Mouse (Mus musculus): ENCODE measurements around the gene Map1lc3b.
"Not testable (repeated sequence)": the region's sequence is repeated elsewhere in the genome, so short reads cannot be mapped to it uniquely, and the experiment has no call there.

Gene Map1lc3b

DNA sequence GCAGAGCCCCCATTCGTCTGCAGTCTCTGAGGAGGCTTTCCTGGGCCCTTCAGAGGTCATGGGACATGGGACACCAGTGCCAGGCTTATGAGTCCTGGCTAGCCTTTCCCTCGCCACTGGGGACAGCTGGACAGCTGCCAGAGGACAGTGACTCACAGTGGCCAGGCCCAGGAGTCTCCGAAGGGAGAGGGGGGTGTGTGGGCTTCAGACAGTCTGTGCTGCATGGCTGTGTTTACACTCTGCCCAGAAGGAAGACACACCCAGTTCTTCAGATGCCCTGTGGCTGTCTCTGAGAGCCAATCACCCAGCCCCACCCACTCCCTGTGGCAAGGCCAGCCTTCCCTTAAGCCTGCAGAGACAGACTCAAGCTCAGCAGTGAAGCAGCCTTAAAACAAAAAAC, 16.9 kb upstream of the Map1lc3b start:
- DNase-seq, result peak; percentile 33

DNA sequence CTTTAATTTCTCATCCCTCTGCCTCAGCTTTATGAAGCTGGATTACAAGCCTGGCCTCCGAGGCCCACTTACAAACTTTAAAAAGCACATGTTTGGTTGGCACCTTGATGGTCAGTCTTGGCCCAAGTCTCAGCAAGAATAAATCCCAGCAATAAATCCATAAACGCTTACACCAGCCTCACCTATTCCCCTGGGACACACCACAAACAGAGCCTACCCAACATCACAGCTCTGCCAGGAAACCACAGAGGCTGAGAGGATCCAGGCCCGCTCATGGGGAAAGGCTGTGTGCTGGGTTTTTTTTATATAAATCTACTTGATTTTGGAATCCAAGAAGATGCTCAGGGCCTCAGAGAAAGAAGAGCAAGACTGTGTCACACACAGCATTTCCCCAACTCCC, 14.5 kb upstream of the Map1lc3b start:
- DNase-seq, result no peak

GRCm38 (mm10) chr8:121577751-121578675, 12.1 kb upstream of the Map1lc3b start:
- no peak for DNase-seq

DNA sequence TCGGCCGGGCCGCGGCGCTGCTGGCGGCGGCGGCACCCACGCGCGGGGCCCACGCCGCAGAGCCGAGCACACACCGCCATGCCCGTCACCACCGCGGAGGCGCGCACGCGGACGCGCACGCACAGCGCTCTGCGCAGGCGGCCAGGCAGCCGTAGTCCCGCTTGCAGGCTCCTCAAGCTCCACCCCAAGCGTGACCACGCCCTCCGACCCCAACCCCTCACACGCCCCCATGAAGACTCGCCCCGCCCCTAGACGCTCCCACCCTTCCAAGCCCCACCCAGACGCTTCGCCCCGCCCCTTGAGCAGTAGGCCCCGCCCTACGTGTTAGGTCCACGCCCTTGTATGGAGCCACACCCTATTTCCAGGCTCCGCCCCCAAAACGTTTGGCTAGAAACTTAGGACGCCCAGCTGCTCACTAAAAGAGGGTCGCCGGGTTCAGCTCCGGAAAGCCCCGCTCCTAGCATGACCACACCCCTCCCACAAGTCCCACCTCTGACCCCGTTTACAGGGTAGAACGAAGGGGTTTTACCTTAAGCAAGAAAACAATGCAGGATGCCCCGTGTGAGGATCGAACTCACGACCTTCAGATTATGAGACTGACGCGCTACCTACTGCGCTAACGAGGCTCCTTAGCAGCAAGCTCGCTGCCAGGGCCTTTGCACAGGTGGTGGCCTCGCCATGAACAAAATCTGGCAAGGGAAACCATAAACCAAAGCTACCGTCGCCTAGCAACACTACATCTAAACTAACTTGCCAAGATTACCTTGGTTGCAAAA, 11.3 kb upstream of the Map1lc3b start, which contains the start of gene Fbxo31:
TSS of gene Fbxo31 (minus strand) at position 131 of the 776 bp plus-strand sequence.
- peak; percentile 95 for DNase-seq

DNA sequence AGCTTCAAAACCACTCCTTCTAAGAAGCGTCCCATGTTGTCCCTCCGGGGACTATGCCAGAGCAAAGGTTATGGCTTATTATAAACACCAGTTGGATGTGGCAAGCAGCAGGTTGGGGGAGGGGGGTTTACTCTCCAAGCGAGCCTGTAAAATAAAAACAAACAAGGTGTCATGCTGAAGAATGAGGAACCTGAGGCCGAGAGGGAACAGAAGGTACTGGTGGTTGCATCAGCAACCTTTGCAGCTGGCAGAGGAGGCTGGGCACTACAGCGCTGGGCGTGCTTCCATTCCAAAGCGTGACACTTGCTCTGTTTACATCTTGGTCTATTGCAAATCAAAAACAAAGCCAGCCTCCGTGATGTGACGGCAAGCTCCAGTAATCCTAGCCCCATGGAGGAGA, 9.7 kb upstream of the Map1lc3b start:
- no peak for DNase-seq

DNA sequence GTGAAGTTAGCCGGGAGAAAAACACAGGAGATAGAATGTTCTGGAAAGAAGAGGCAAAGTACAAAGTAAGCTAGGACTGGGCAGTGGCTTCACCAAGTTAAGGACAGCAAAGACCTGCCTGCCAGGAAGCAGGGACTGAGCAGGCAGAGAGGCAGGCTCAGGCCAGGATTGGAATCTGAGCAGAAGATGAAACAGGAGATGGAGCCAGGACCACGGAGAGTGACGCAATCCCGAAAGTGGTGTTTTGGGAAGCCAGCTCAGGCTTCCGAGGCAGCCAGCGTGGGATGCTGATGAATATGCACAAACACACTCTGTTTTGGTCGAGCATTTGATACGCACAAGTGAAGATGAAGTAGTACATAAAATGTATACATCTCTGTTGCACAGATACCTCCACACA, 6.5 kb upstream of the Map1lc3b start:
- DNase-seq, result no peak

DNA sequence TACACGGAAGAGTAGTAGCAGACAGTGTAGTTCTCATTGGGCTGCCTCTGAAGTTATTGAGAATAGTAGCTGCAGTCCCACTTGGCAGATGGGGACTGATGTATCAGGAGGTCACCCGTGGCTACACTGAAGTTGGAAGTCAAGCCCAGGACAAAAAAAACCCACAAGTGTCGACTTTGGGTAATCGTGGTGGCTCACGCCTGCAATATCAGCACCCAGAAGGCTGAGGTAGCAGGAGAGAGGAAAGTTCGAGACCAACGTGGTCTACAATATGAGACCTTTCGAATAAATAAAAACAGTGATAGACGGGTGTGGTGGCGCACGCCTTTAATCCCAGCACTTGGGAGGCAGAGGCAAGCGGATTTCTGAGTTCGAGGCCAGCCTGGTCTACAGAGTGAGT, 5.4 kb upstream of the Map1lc3b start:
- DNase-seq, result no peak

DNA sequence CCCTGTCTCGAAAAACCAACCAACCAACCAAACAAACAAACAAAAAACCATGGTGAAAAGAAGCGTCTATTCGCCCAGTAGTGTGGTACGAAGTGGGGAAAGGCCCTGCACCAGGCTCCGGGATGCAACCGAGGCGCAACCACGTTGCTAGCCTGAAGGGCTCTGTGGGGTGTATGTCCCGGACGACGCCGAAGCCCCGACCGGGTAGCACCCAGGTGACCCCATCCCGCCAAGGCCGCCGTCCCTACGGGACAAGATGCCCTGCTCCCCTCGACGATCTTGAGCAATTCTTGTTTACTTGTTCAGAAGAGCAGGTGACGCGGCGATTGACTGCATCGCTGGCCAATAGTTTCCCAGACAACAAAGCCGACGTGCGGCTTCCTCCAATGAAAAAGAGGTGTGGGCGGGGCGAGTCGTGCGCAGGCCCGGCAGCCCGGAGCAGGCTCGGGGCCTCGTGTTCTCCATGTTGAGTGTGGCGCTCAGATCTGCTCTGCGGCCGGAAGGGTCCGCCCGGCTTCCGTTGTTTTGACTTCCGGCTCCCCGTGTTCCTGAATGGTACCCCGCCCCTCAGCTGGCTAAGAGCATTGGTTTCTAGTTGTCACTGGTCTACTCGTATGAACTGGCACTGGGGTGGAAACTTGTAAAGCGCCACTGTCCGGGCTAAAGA, 4.9 kb upstream of the Map1lc3b start:
- peak; percentile 100 for DNase-seq

- no peak for DNase-seq
Measured at GRCm38 (mm10) chr8:121588750-121589149, 1.4 kb upstream of the Map1lc3b start.

GRCm38 (mm10) chr8:121589205-121589726, 895 bp upstream of the Map1lc3b start:
- DNase-seq, result no peak

GRCm38 (mm10) chr8:121591178-121592066, 1.3 kb downstream of the Map1lc3b start:
- peak; percentile 56 for DNase-seq

DNA sequence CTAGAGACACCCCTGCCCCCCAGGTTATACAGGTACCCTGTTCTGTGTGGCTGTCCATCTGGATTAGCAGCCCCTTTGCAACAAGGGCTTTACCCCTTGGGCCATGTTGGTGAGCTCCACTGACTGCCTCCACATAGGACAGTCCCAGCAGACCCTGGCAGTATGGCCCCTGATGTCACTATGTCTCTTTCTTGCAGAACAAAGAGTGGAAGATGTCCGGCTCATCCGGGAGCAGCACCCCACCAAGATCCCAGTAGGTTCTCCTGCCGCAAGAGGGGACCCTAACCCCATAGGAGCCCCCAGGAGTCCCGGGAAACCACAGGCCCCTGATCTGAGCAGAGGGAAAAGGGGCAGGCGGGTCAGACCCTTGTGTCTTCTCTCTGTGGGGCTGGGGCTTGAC, 3.1 kb downstream of the Map1lc3b start:
- DNase-seq, result no peak

- peak; percentile 42 for DNase-seq
Measured at GRCm38 (mm10) chr8:121593983-121594382, 3.8 kb downstream of the Map1lc3b start.

- DNase-seq, result not testable (repeated sequence)
Measured at GRCm38 (mm10) chr8:121597492-121597891, 7.3 kb downstream of the Map1lc3b start.

GRCm38 (mm10) chr8:121598190-121598589, 8.0 kb downstream of the Map1lc3b start:
- no peak for DNase-seq

GRCm38 (mm10) chr8:121598892-121599291, 8.7 kb downstream of the Map1lc3b start:
- DNase-seq, result peak; percentile 86

DNA sequence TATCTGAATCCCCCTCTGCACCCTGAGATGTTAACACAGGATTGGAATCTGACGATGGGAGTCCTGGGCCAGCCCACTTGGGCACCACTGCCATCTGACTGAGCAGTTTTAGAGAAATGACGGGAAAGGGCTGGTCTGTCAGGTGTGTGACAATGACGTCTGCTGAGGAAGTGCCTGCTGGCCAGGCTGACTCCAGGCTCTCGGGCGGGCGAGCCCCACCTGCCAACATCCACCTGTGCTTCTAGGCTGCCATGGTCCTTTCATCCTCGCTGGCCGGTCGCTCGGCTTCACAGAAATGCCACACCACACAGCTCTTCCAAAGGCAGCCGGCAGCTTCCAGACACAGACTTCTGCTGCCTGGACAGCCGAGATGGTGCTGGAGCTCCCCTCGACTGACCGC, 9.7 kb downstream of the Map1lc3b start:
- no peak for DNase-seq

DNA sequence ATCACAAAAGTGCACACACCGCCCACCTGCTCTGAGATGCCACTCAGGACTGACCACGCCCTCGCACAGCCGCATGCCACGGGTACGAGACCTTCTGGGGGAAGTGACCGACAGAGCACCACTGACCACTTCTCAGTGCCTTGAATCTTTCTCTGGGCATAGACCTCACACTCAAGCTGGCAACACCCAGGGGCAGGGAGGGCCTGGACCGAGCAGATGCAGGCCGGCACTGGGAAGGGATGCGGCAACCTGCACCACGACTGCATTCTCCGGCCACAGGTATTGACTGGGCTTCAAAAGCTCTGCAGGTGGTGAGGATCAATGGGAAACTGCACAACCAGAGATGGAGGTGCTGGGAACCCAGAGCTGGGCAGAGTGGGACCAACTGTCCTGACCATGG, 12.2 kb downstream of the Map1lc3b start:
- no peak for DNase-seq

DNA sequence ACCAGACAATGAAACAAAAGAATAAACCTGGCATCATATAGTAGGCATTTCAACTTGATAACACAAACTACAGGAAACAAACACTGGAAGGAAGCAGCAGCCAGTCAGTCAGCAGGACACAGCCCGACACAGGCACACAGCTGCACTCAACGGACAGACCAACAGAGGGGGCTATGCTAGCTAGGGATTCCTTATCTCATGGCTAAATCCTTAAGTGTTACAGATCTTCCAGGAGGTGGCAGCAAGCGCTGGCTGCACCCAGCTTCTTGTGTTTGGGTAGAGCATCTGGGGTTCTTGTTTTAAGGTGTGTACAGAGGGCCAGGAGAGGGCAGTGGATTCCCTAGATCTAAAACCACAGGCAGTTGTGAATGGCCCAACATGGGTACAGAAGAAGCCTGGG, 12.7 kb downstream of the Map1lc3b start:
- peak; percentile 80 for DNase-seq

- DNase-seq, result no peak
Measured at GRCm38 (mm10) chr8:121603801-121604200, 13.6 kb downstream of the Map1lc3b start.

- DNase-seq, result peak; percentile 39
Measured at GRCm38 (mm10) chr8:121607661-121608060, 17.5 kb downstream of the Map1lc3b start.

GRCm38 (mm10) chr8:121609251-121609650, 19.1 kb downstream of the Map1lc3b start:
- DNase-seq, result no peak

Measured in kidney, adult 18-20 months (tissue).